Mouse (Mus musculus): ENCODE data around the gene Zfp839. TPM values are rescaled to one million over a fixed set of nuclear protein-coding genes. Genes with fewer than 3 reads are reported as not detected.
A peak's percentile ranks its signal among the peaks of the same experiment; 100 is the strongest.

Gene Zfp839
- polyA plus RNA-seq, 2 experiments, result 0.62 to 1.9 TPM

GRCm38 (mm10) chr12:110888106-110888505 lies 38.1 kb downstream of the Zfp839 start:
- TF ChIP-seq EP300 (IDR thresholded peaks at IDR 0.05; ENCODE audit: low read depth), result no peak
- no peaks in the 10 kb centered on the region for H3K27me3 ChIP-seq (ENCODE audit: control insufficient read depth, insufficient read depth, low read length)
- 19% methylated on average over 12 of the region's 12 CpGs for WGBS (ENCODE audit: insufficient replicate concordance)
- peak overlapping the region; percentile 93 for H3K4me2 ChIP-seq (ENCODE audit: low read depth)
- H3K9ac ChIP-seq (replicated peaks), result peak overlapping the region; percentile 84
- H3K4me1 ChIP-seq (replicated peaks; ENCODE audit: control insufficient read depth in 2 of 2, insufficient read depth in 2 of 2, low read length in 1 of 2), result peaks cover 10 to 27% of the 10 kb centered on the region in 2 experiments
- H3K36me3 ChIP-seq (replicated peaks; ENCODE audit: control insufficient read depth, insufficient read depth, low read depth), result peaks cover 5% of the 10 kb centered on the region
- no peak for ATAC-seq (ENCODE audit: insufficient read depth)
- 0 out of 2 replicates have a peak overlapping the region, but pooled peaks have one; percentile 19 for H3K27ac ChIP-seq
- H3K4me3 ChIP-seq (ENCODE audit: insufficient read depth in 1 of 2, low read depth in 2 of 2, low read length in 2 of 2), result peak overlapping the region; percentile 62 to 98
- no peak for DNase-seq (ENCODE audit: low read depth in 3 of 3, low spot score in 3 of 3)
- no peaks in the 10 kb centered on the region for H3K9me3 ChIP-seq (ENCODE audit: control insufficient read depth, low read length)

DNA sequence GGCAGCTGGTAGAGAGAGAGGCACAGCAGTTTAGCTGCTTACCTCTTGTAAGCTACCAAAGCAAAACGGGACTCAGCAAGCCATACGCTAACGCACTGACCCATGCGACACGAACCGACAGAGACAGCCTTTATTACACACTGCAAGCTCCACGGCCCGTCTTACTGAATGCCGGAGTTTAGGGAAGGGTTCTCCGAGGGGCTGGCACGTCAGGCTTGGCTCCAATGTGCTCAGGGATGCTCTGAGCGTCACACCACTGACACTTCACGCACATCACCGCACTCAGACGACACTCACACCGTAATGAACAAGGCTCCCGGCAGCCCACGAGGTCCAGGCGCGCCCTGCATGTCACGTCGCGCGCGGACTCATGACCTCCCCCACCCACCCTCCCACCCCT lies 38.6 kb downstream of the Zfp839 start:
- Histone ChIP-seq H3K9me3 (ENCODE audit: control insufficient read depth, low read length) (no peaks in the 10 kb centered on the region), H3K4me3 (ENCODE audit: insufficient read depth in 1 of 2, low read depth in 2 of 2, low read length in 2 of 2) (peak overlapping the region; percentile 62 to 98), H3K4me1 (replicated peaks; ENCODE audit: control insufficient read depth in 2 of 2, insufficient read depth in 2 of 2, low read length in 1 of 2) (peaks cover 10 to 27% of the 10 kb centered on the region in 2 experiments), H3K36me3 (replicated peaks; ENCODE audit: control insufficient read depth, insufficient read depth, low read depth) (peaks cover 5% of the 10 kb centered on the region), H3K27ac (peak overlapping the region; percentile 19), H3K9ac (replicated peaks) (peak overlapping the region; percentile 84), H3K4me2 (ENCODE audit: low read depth) (peak overlapping the region; percentile 93), H3K27me3 (ENCODE audit: control insufficient read depth, insufficient read depth, low read length) (no peaks in the 10 kb centered on the region)
- under 1% methylated on average over 25 of the region's 25 CpGs for WGBS (ENCODE audit: insufficient replicate concordance)
- peak; percentile 21 for ATAC-seq (ENCODE audit: insufficient read depth)
- DNase-seq (ENCODE audit: low read depth in 3 of 3, low spot score in 3 of 3), result no peak
- TF ChIP-seq EP300 (IDR thresholded peaks at IDR 0.05; ENCODE audit: low read depth) (no peak), CTCF (IDR thresholded peaks at IDR 0.05; ENCODE audit: low read depth) (no peak)

- ATAC-seq (ENCODE audit: insufficient read depth) (peak; percentile 98), DNase-seq (ENCODE audit: low read depth in 3 of 3, low spot score in 3 of 3) (peak; percentile 97 to 98 (median 97))
- Histone ChIP-seq H3K27me3 (ENCODE audit: control insufficient read depth, insufficient read depth, low read length) (no peaks in the 10 kb centered on the region), H3K36me3 (replicated peaks; ENCODE audit: control insufficient read depth, insufficient read depth, low read depth) (0 out of 2 replicates have a peak, but pooled peaks cover 2% of the 10 kb centered on the region), H3K27ac (peak within 1 kb of the TSS; percentile 55), H3K4me3 (ENCODE audit: insufficient read depth in 1 of 2, low read depth in 2 of 2, low read length in 2 of 2) (peak within 1 kb of the TSS; percentile 62 to 98), H3K9ac (replicated peaks) (peak within 1 kb of the TSS; percentile 84), H3K4me1 (replicated peaks; ENCODE audit: control insufficient read depth in 2 of 2, insufficient read depth in 2 of 2, low read length in 1 of 2) (peaks cover 10 to 27% of the 10 kb centered on the region in 2 experiments), H3K9me3 (ENCODE audit: control insufficient read depth, low read length) (no peaks in the 10 kb centered on the region), H3K4me2 (ENCODE audit: low read depth) (peak within 1 kb of the TSS; percentile 93)
- TF ChIP-seq CTCF (IDR thresholded peaks at IDR 0.05; ENCODE audit: low read depth) (peak; percentile 19; the same call in 1 of the 2 replicates), EP300 (IDR thresholded peaks at IDR 0.05; ENCODE audit: low read depth) (no peak)
- WGBS (ENCODE audit: insufficient replicate concordance), result under 1% methylated on average over 74 of the region's 74 CpGs
These were observed 39.3 kb downstream of the Zfp839 start, which contains the start of the genes Cinp and Tecpr2 for GRCm38 (mm10) chr12:110889036-110890020. Gene Cinp (minus strand): TSS chr12:110889145. Gene Tecpr2 (plus strand): TSS chr12:110889264.

DNA sequence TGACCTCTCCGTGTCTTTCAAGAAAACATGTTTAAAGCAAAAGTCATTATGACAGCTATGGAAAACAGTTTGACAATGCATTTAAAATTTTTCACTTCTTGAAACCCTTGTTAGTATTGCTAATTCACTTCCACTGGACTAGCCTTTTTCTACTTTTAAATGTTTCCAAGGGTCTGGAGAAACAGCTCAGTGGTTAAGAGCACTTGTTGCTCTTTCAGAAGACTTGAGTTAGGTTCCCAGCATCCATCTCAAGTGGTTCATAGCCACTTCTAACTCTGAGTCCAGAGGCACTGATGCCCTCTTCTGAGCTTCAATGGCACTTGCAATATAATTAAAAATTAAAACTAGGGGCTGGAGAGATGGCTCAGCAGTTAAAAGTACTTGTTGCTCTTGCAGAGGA lies 41.8 kb downstream of the Zfp839 start:
- no peak overlapping the region for H3K9ac ChIP-seq (replicated peaks)
- WGBS (ENCODE audit: insufficient replicate concordance), result 53% methylated on average over 1 of the region's 1 CpGs
- H3K9me3 ChIP-seq (ENCODE audit: control insufficient read depth, low read length), result no peaks in the 10 kb centered on the region
- TF ChIP-seq CTCF (IDR thresholded peaks at IDR 0.05; ENCODE audit: low read depth) (no peak), EP300 (IDR thresholded peaks at IDR 0.05; ENCODE audit: low read depth) (no peak)
- no peak overlapping the region for H3K4me3 ChIP-seq (ENCODE audit: insufficient read depth in 1 of 2, low read depth in 2 of 2, low read length in 2 of 2)
- H3K4me1 ChIP-seq (replicated peaks; ENCODE audit: control insufficient read depth in 2 of 2, insufficient read depth in 2 of 2, low read length in 1 of 2), result peaks cover 10 to 24% of the 10 kb centered on the region in 2 experiments
- no peak overlapping the region for H3K27ac ChIP-seq
- no peak overlapping the region for H3K4me2 ChIP-seq (ENCODE audit: low read depth)
- peaks cover 2% of the 10 kb centered on the region; the same call in 1 of the 2 replicates for H3K36me3 ChIP-seq (replicated peaks; ENCODE audit: control insufficient read depth, insufficient read depth, low read depth)
- H3K27me3 ChIP-seq (ENCODE audit: control insufficient read depth, insufficient read depth, low read length), result no peaks in the 10 kb centered on the region
- DNase-seq (ENCODE audit: low read depth in 3 of 3, low spot score in 3 of 3) (no peak), ATAC-seq (ENCODE audit: insufficient read depth) (no peak)

GRCm38 (mm10) chr12:110902106-110902505 lies 52.1 kb downstream of the Zfp839 start:
- no peak for DNase-seq (ENCODE audit: low read depth in 3 of 3, low spot score in 3 of 3)
- Histone ChIP-seq H3K9me3 (ENCODE audit: control insufficient read depth, low read length) (no peaks in the 10 kb centered on the region), H3K4me1 (replicated peaks; ENCODE audit: control insufficient read depth in 2 of 2, insufficient read depth in 2 of 2, low read length in 1 of 2) (no peaks in the 10 kb centered on the region), H3K9ac (replicated peaks) (no peak overlapping the region), H3K4me2 (ENCODE audit: low read depth) (no peak overlapping the region), H3K27me3 (ENCODE audit: control insufficient read depth, insufficient read depth, low read length) (no peaks in the 10 kb centered on the region), H3K27ac (no peak overlapping the region), H3K36me3 (replicated peaks; ENCODE audit: control insufficient read depth, insufficient read depth, low read depth) (no peaks in the 10 kb centered on the region), H3K4me3 (ENCODE audit: insufficient read depth in 1 of 2, low read depth in 2 of 2, low read length in 2 of 2) (no peak overlapping the region)
- no peak for TF ChIP-seq EP300 (IDR thresholded peaks at IDR 0.05; ENCODE audit: low read depth)
- no peak for TF ChIP-seq CTCF (IDR thresholded peaks at IDR 0.05; ENCODE audit: low read depth)
- ATAC-seq (ENCODE audit: insufficient read depth), result no peak
- WGBS (ENCODE audit: insufficient replicate concordance), result 72% methylated on average over 4 of the region's 4 CpGs

Data from liver, embryonic 14.5 days (tissue).